23 mouse cellular contexts compared by ENCODE assay signal in genomic region chr11:68101598-68101997, GRCm38 (mm10).
DNase-seq lines count a peak whose midpoint lies in the region; ATAC-seq and TF ChIP-seq lines count a peak whose summit lies in the region.
"Had no signal": no experiment of that assay in that cellular context is flagged by ENCODE, and none has a peak within 500 bp of the region (broad histone marks: within the 10 kb centered on the region; RNA-seq: fewer than 3 reads in every experiment).

No protein-coding gene starts in this region.

- 73% methylated on average over 1 of the region's 1 CpGs for WGBS in midbrain, postnatal 0 days
- 100% methylated on average over 1 of the region's 1 CpGs for WGBS in midbrain, embryonic 10.5 days
- 83% methylated on average over 1 of the region's 1 CpGs for WGBS in neural tube, embryonic 15.5 days

- no peak overlapping the region for H3K27ac ChIP-seq in midbrain, postnatal 0 days (ENCODE audit: low read depth, low read length)
- H3K27ac ChIP-seq in midbrain, embryonic 10.5 days (replicated peaks): no peak overlapping the region
- H3K27ac ChIP-seq in neural tube, embryonic 15.5 days (replicated peaks): 0 out of 2 replicates have a peak overlapping the region, but pooled peaks have one; percentile 5
- H3K27ac ChIP-seq: embryonic facial prominence, embryonic 12.5 days; embryonic facial prominence, embryonic 15.5 days; heart, adult 2 months; heart, embryonic 10.5 days; heart, embryonic 13.5 days; hindbrain, embryonic 12.5 days; intestine, embryonic 15.5 days had no signal

- no peak overlapping the region for H3K4me2 ChIP-seq in midbrain, postnatal 0 days (ENCODE audit: low read depth, low read length, poor library complexity, severe bottlenecking)
- H3K4me2 ChIP-seq in neural tube, embryonic 15.5 days: no peak overlapping the region
- H3K4me2 ChIP-seq: embryonic facial prominence, embryonic 12.5 days; embryonic facial prominence, embryonic 15.5 days; heart, embryonic 13.5 days; hindbrain, embryonic 12.5 days; intestine, embryonic 15.5 days had no signal

- H3K9me3 ChIP-seq in midbrain, postnatal 0 days (ENCODE audit: low read length): no peaks in the 10 kb centered on the region
- no peaks in the 10 kb centered on the region for H3K9me3 ChIP-seq in midbrain, embryonic 10.5 days (replicated peaks)
- H3K9me3 ChIP-seq in neural tube, embryonic 15.5 days (replicated peaks): no peaks in the 10 kb centered on the region
- H3K9me3 ChIP-seq: embryonic facial prominence, embryonic 12.5 days; embryonic facial prominence, embryonic 15.5 days; heart, embryonic 10.5 days; heart, embryonic 13.5 days; hindbrain, embryonic 12.5 days; intestine, embryonic 15.5 days had no signal

- H3K9ac ChIP-seq in midbrain, postnatal 0 days (replicated peaks; ENCODE audit: low read length, poor library complexity, severe bottlenecking): no peak overlapping the region
- H3K9ac ChIP-seq in neural tube, embryonic 15.5 days (replicated peaks): no peak overlapping the region
- H3K9ac ChIP-seq: embryonic facial prominence, embryonic 12.5 days; embryonic facial prominence, embryonic 15.5 days; forebrain, postnatal 0 days; heart, embryonic 13.5 days; hindbrain, embryonic 12.5 days; intestine, embryonic 15.5 days had no signal

- intact Hi-C loops in heart, postnatal 10 days (cut with DNase I): no loop called here

- H3K4me3 ChIP-seq in midbrain, postnatal 0 days (ENCODE audit: low read depth, low read length): no peak overlapping the region
- no peak overlapping the region for H3K4me3 ChIP-seq in midbrain, embryonic 10.5 days
- no peak overlapping the region for H3K4me3 ChIP-seq in neural tube, embryonic 15.5 days (replicated peaks)
- H3K4me3 ChIP-seq: embryonic facial prominence, embryonic 12.5 days; embryonic facial prominence, embryonic 15.5 days; heart, adult 2 months; heart, embryonic 10.5 days; heart, embryonic 13.5 days; hindbrain, embryonic 12.5 days; intestine, embryonic 15.5 days had no signal

- H3K36me3 ChIP-seq in midbrain, postnatal 0 days (ENCODE audit: insufficient read depth, low read length): no peaks in the 10 kb centered on the region
- no peaks in the 10 kb centered on the region for H3K36me3 ChIP-seq in midbrain, embryonic 10.5 days
- no peaks in the 10 kb centered on the region for H3K36me3 ChIP-seq in neural tube, embryonic 15.5 days
- H3K36me3 ChIP-seq: embryonic facial prominence, embryonic 12.5 days; embryonic facial prominence, embryonic 15.5 days; heart, embryonic 10.5 days; heart, embryonic 13.5 days; hindbrain, embryonic 12.5 days; intestine, embryonic 15.5 days had no signal

- no peaks in the 10 kb centered on the region for H3K27me3 ChIP-seq in midbrain, postnatal 0 days (ENCODE audit: insufficient read depth, low read length)
- H3K27me3 ChIP-seq in midbrain, embryonic 10.5 days (ENCODE audit: low read depth, poor library complexity, severe bottlenecking): no peaks in the 10 kb centered on the region
- H3K27me3 ChIP-seq in neural tube, embryonic 15.5 days (replicated peaks): no peaks in the 10 kb centered on the region
- H3K27me3 ChIP-seq: embryonic facial prominence, embryonic 12.5 days; embryonic facial prominence, embryonic 15.5 days; heart, embryonic 13.5 days; hindbrain, embryonic 12.5 days; intestine, embryonic 15.5 days had no signal

- no peaks in the 10 kb centered on the region for H3K4me1 ChIP-seq in midbrain, postnatal 0 days (ENCODE audit: insufficient read depth, low read length)
- no peaks in the 10 kb centered on the region for H3K4me1 ChIP-seq in midbrain, embryonic 10.5 days
- no peaks in the 10 kb centered on the region for H3K4me1 ChIP-seq in neural tube, embryonic 15.5 days
- H3K4me1 ChIP-seq: embryonic facial prominence, embryonic 12.5 days; embryonic facial prominence, embryonic 15.5 days; heart, embryonic 10.5 days; heart, embryonic 13.5 days; hindbrain, embryonic 12.5 days; intestine, embryonic 15.5 days had no signal

- no peak for ATAC-seq in midbrain, postnatal 0 days (ENCODE audit: low FRiP score)
- ATAC-seq in neural tube, embryonic 15.5 days (ENCODE audit: low FRiP score): peak; percentile 79
- ATAC-seq: CD4-positive, CD25-positive, alpha-beta regulatory T cell, adult 4 months; forebrain, embryonic 14.5 days; forebrain, postnatal 0 days; intestine, embryonic 15.5 days had no signal

- DNase-seq in heart, adult 11 months: peak; percentile 78
- DNase-seq in heart, postnatal 10 days: no peak
- DNase-seq in midbrain, postnatal 0 days (ENCODE audit: low spot score): peak; percentile 52
- DNase-seq in midbrain, embryonic 10.5 days (ENCODE audit: low spot score): no peak
- no peak for DNase-seq in right cerebral cortex, postnatal 36 days (ENCODE audit: low spot score in 2 of 2)
- DNase-seq: adrenal gland, adult 2 months; adrenal gland, postnatal 14 days; cerebellum, adult 11 months; cerebellum, adult 2 months; cerebellum, adult 9-11 months; cerebellum, postnatal 25 days; forebrain, postnatal 0 days; gastrocnemius, postnatal 25 days; heart, adult 2 months had no signal

- no peak for TF ChIP-seq CTCF in midbrain, postnatal 0 days (IDR thresholded peaks at IDR 0.05)

Comparison
In these comparisons a context has a peak if more than half of its experiments do, and no peak if none do; other contexts are left out.
1. DNase-seq: peak in heart, adult 11 months (single experiment) and midbrain, postnatal 0 days (single experiment); none in heart, postnatal 10 days (0 of 2), midbrain, embryonic 10.5 days (single experiment) and right cerebral cortex, postnatal 36 days (0 of 2).